ENCODE assay signal across 10 mouse cellular contexts in genomic region chr11:72435694-72436045, GRCm38 (mm10). TPM values are rescaled to one million over a fixed set of nuclear protein-coding genes. Genes with fewer than 3 reads are reported as not detected.
DNase-seq lines count a peak whose midpoint lies in the region; ATAC-seq lines count a peak whose summit lies in the region.
"Had no signal": no experiment of that assay in that cellular context is flagged by ENCODE, and none has a peak within 500 bp of the region (broad histone marks: within the 10 kb centered on the region; RNA-seq: fewer than 3 reads in every experiment).

No protein-coding gene starts in this region.

- H3K4me2 ChIP-seq in liver, embryonic 12.5 days: no peak overlapping the region
- peak overlapping the region; percentile 44 for H3K4me2 ChIP-seq in intestine, embryonic 16.5 days (ENCODE audit: low read depth, low read length)

- ATAC-seq in liver, embryonic 12.5 days: 0 out of 2 replicates have a peak, but pooled peaks have one; percentile 14
- peak; percentile 42 for ATAC-seq in intestine, embryonic 16.5 days
- ATAC-seq: forebrain, embryonic 16.5 days had no signal

- peaks cover 4% of the 10 kb centered on the region; the same call in 1 of the 2 replicates for H3K27me3 ChIP-seq in liver, embryonic 12.5 days (replicated peaks)
- H3K27me3 ChIP-seq in intestine, embryonic 16.5 days (replicated peaks; ENCODE audit: control insufficient read depth, insufficient read depth, low read length): no peaks in the 10 kb centered on the region
- H3K27me3 ChIP-seq: Patski had no signal

- WGBS in liver, embryonic 12.5 days (ENCODE audit: insufficient replicate concordance): 40% methylated on average over 2 of the region's 2 CpGs
- 51% methylated on average over 2 of the region's 2 CpGs for WGBS in intestine, embryonic 16.5 days

- H3K27ac ChIP-seq in liver, embryonic 12.5 days: no peak overlapping the region
- H3K27ac ChIP-seq in intestine, embryonic 16.5 days (ENCODE audit: low read length): peak overlapping the region; percentile 93

- H3K9ac ChIP-seq in liver, embryonic 12.5 days: no peak overlapping the region
- peak overlapping the region; percentile 57 for H3K9ac ChIP-seq in intestine, embryonic 16.5 days (ENCODE audit: low read depth, low read length)

- H3K4me3 ChIP-seq in liver, embryonic 12.5 days: no peak overlapping the region
- peak overlapping the region; percentile 41 for H3K4me3 ChIP-seq in intestine, embryonic 16.5 days (ENCODE audit: low read length)

- DNase-seq in liver: no peak
- DNase-seq in adrenal gland, postnatal 25 days: peak; percentile 51
- peak; percentile 62 for DNase-seq in lung, postnatal 36 days
- no peak for DNase-seq in left cerebral cortex, adult 18-20 months (ENCODE audit: low spot score in 2 of 2)
- DNase-seq in right cerebral cortex, adult 18-20 months: no peak
- DNase-seq: cerebellum, adult 11 months had no signal

- H3K9me3 ChIP-seq in liver, embryonic 12.5 days (replicated peaks): no peaks in the 10 kb centered on the region
- H3K9me3 ChIP-seq in intestine, embryonic 16.5 days (ENCODE audit: control insufficient read depth, low read length): no peaks in the 10 kb centered on the region

- H3K36me3 ChIP-seq in liver, embryonic 12.5 days: no peaks in the 10 kb centered on the region
- H3K36me3 ChIP-seq in intestine, embryonic 16.5 days (ENCODE audit: control insufficient read depth, insufficient read depth, low read length): no peaks in the 10 kb centered on the region

- H3K4me1 ChIP-seq in liver, embryonic 12.5 days: no peaks in the 10 kb centered on the region
- peaks cover 20% of the 10 kb centered on the region for H3K4me1 ChIP-seq in intestine, embryonic 16.5 days (ENCODE audit: control insufficient read depth, insufficient read depth, low read length)

RNA-seq across cellular contexts. Expression of gene Ggt6, which starts 0.3 kb away (rescaled TPM):
- 0.12 TPM in 1 of 2 replicates, not detected in the other for polyA plus RNA-seq in liver, embryonic 12.5 days (2016; fragmentation: Nextera tagmentation; extraction: Ambion mirVana)
- 3.7 and 4.4 TPM in 2 replicates for total RNA-seq in adrenal gland, postnatal 25 days (2021)
- polyA plus RNA-seq in intestine, embryonic 16.5 days (2015; fragmentation: Nextera tagmentation; extraction: Ambion mirVana): 19.2 and 21.2 TPM in 2 replicates
- total RNA-seq in left cerebral cortex, adult 18-20 months (2021): under 1 TPM in 1 of 2 experiments, not detected in 1; 0.23 TPM
- polyA plus RNA-seq: forebrain, embryonic 16.5 days had no signal

RNA-seq across cellular contexts. Expression of gene Mybbp1a, which starts 5.5 kb away (rescaled TPM):
- polyA plus RNA-seq in liver, embryonic 12.5 days (2016; fragmentation: Nextera tagmentation; extraction: Ambion mirVana): 174 and 192 TPM in 2 replicates
- total RNA-seq in adrenal gland, postnatal 25 days (2021): 83.9 and 101 TPM in 2 replicates
- 119 and 141 TPM in 2 replicates for polyA plus RNA-seq in intestine, embryonic 16.5 days (2015; fragmentation: Nextera tagmentation; extraction: Ambion mirVana)
- total RNA-seq in left cerebral cortex, adult 18-20 months (2021): 10 to 100 TPM; 53.3 to 53.6 TPM

RNA-seq across cellular contexts. Expression of gene Smtnl2, which starts 24.2 kb away (rescaled TPM):
- polyA plus RNA-seq in liver, embryonic 12.5 days (2016; fragmentation: Nextera tagmentation; extraction: Ambion mirVana): 11.3 and 12.5 TPM in 2 replicates
- 2.6 and 2.7 TPM in 2 replicates for total RNA-seq in adrenal gland, postnatal 25 days (2021)
- 27.3 and 28.9 TPM in 2 replicates for polyA plus RNA-seq in intestine, embryonic 16.5 days (2015; fragmentation: Nextera tagmentation; extraction: Ambion mirVana)
- 1 to 10 TPM in 1 of 2 experiments, under 1 TPM in 1; 0.61 to 1.3 TPM for total RNA-seq in left cerebral cortex, adult 18-20 months (2021)

RNA-seq across cellular contexts. Expression of gene Spns2, which starts 54.0 kb away (rescaled TPM):
- polyA plus RNA-seq in liver, embryonic 12.5 days (2016; fragmentation: Nextera tagmentation; extraction: Ambion mirVana): 11.1 and 11.7 TPM in 2 replicates
- total RNA-seq in adrenal gland, postnatal 25 days (2021): 2.2 and 3.3 TPM in 2 replicates
- 5.9 and 7.5 TPM in 2 replicates for polyA plus RNA-seq in intestine, embryonic 16.5 days (2015; fragmentation: Nextera tagmentation; extraction: Ambion mirVana)
- 10 to 100 TPM; 53.7 to 55.4 TPM for total RNA-seq in left cerebral cortex, adult 18-20 months (2021)

Comparison
In these comparisons a context has a peak if more than half of its experiments do, and no peak if none do; other contexts are left out.
1. DNase-seq: peak in adrenal gland, postnatal 25 days (single experiment) and lung, postnatal 36 days (single experiment); none in liver (single experiment), left cerebral cortex, adult 18-20 months (0 of 2) and right cerebral cortex, adult 18-20 months (single experiment).